Mouse (Mus musculus) CD4-positive, CD25-positive, alpha-beta regulatory T cell (primary cell): Measurements from ENCODE around the gene Olfr97. TPM values are rescaled to one million over a fixed set of nuclear protein-coding genes. Genes with fewer than 3 reads are reported as not detected.

ENCODE experiments used
- polyA plus RNA-seq: library from polyadenylated mRNA; unstranded; fragments of 100-300 nt; shearing (Covaris generic); gene quantifications from one replicate; pipeline ENCODE4 v1.2.1, GENCODE M21; 2017

The Olfr97 gene
- not detected for polyA plus RNA-seq

GRCm38 (mm10) chr17:37237230-37237629 lies at the start of gene Olfr97:
TSS of gene Olfr97 (minus strand) at chr17:37237330.

GRCm38 (mm10) chr17:37283360-37283759 lies 46.2 kb upstream of the Olfr97 start, which contains the start of gene Olfr99:
TSS of gene Olfr99 (minus strand) at chr17:37283460.

GRCm38 (mm10) chr17:37270058-37270701 lies 33.0 kb upstream of the Olfr97 start, which contains the start of gene H2-M3:
TSS of gene H2-M3 (plus strand) at chr17:37270220.

GRCm38 (mm10) chr17:37263626-37264025 lies 26.5 kb upstream of the Olfr97 start, which contains the start of gene Olfr98:
TSS of gene Olfr98 (minus strand) at chr17:37263749.

GRCm38 (mm10) chr17:37219846-37220245 lies 17.3 kb downstream of the Olfr97 start, which contains the start of gene Olfr96:
TSS of gene Olfr96 (plus strand) at chr17:37220146.

GRCm38 (mm10) chr17:37213018-37213417 lies 24.1 kb downstream of the Olfr97 start, which contains the start of gene Olfr95:
TSS of gene Olfr95 (minus strand) at chr17:37213118.

GRCm38 (mm10) chr17:37200894-37201293 lies 36.2 kb downstream of the Olfr97 start, which contains the start of gene Olfr94:
TSS of gene Olfr94 (minus strand) at chr17:37200994.

GRCm38 (mm10) chr17:37193656-37194055 lies 43.5 kb downstream of the Olfr97 start, which contains the start of gene Ubd:
TSS of gene Ubd (plus strand) at chr17:37193892.

Other genes starting within 250 kb of the Olfr97 start
- not detected for gene H2-M5, start 247.8 kb downstream of the Olfr97 start, polyA plus RNA-seq
- gene Zfp57, start 236.2 kb downstream of the Olfr97 start, polyA plus RNA-seq, result not detected
- not detected for gene Mog, start 213.9 kb downstream of the Olfr97 start, polyA plus RNA-seq
- gene Gabbr1, start 191.4 kb downstream of the Olfr97 start, polyA plus RNA-seq, result 12.6 TPM
- gene Olfr90, start 148.8 kb downstream of the Olfr97 start, polyA plus RNA-seq, result 0.20 TPM
- gene Olfr91, start 139.1 kb downstream of the Olfr97 start, polyA plus RNA-seq, result not detected
- not detected for gene Olfr92, start 117.2 kb downstream of the Olfr97 start, polyA plus RNA-seq
- gene Olfr93, start 75.8 kb downstream of the Olfr97 start, polyA plus RNA-seq, result not detected
- 0.38 TPM for gene Ubd, start 43.4 kb downstream of the Olfr97 start, polyA plus RNA-seq
- gene Olfr94, start 36.3 kb downstream of the Olfr97 start, polyA plus RNA-seq, result not detected
- gene Olfr95, start 24.2 kb downstream of the Olfr97 start, polyA plus RNA-seq, result not detected
- not detected for gene Olfr96, start 17.2 kb downstream of the Olfr97 start, polyA plus RNA-seq
- not detected for gene Olfr98, start 26.4 kb upstream of the Olfr97 start, polyA plus RNA-seq
- 103 TPM for gene H2-M3, start 32.9 kb upstream of the Olfr97 start, polyA plus RNA-seq
- gene Olfr99, start 46.1 kb upstream of the Olfr97 start, polyA plus RNA-seq, result 2.4 TPM
- 0.10 TPM for gene Olfr101, start 67.0 kb upstream of the Olfr97 start, polyA plus RNA-seq
- 0.19 TPM for gene Olfr102, start 79.7 kb upstream of the Olfr97 start, polyA plus RNA-seq
- gene Olfr103, start 102.4 kb upstream of the Olfr97 start, polyA plus RNA-seq, result not detected
- gene Olfr104-ps, start 122.3 kb upstream of the Olfr97 start, polyA plus RNA-seq, result not detected
- not detected for gene Olfr105-ps, start 141.7 kb upstream of the Olfr97 start, polyA plus RNA-seq
- gene Olfr106-ps, start 153.1 kb upstream of the Olfr97 start, polyA plus RNA-seq, result not detected
- 0.05 TPM for gene Olfr107, start 161.9 kb upstream of the Olfr97 start, polyA plus RNA-seq
- gene Olfr108, start 208.2 kb upstream of the Olfr97 start, polyA plus RNA-seq, result not detected
- 0.11 TPM for gene Olfr109, start 221.6 kb upstream of the Olfr97 start, polyA plus RNA-seq
- gene H2-M2, start 246.2 kb upstream of the Olfr97 start, polyA plus RNA-seq, result 0.36 TPM